Mouse (Mus musculus) neutrophil, adult 5-6 weeks (primary cell): ENCODE measurements around the gene Stx6. TPM values are rescaled to one million over a fixed set of nuclear protein-coding genes. Genes with fewer than 3 reads are reported as not detected.

Experiments
- ATAC-seq: fragments of 151-379, 151-347 bp; 2 replicates; pipeline ENCODE4 v1.8.0; 2017; ENCODE audit warnings: mild to moderate bottlenecking, moderate TSS enrichment; ENCODE audit not compliant: insufficient number of reproducible peaks, poor library complexity, low FRiP score, severe bottlenecking; ENCODE audit errors: extremely low read depth
- total RNA-seq: library from RNA; stranded (forward); fragments of 200-1000 nt; gene quantifications from 2 replicates; pipeline ENCODE4 v1.2.3, GENCODE M21; 2017

Stx6 gene
- total RNA-seq, 1 experiment from 2014 or later = 53.1 TPM

- ATAC-seq = no peak
These were observed 87.0 kb downstream of the Stx6 start for GRCm38 (mm10) chr1:155245516-155245915.

- no peak for ATAC-seq
These were observed 88.9 kb downstream of the Stx6 start for GRCm38 (mm10) chr1:155247441-155247840.

- no peak for ATAC-seq
These were observed 89.5 kb downstream of the Stx6 start for GRCm38 (mm10) chr1:155248041-155248440.

GRCm38 (mm10) chr1:155249896-155250295 lies 91.4 kb downstream of the Stx6 start:
- ATAC-seq = no peak

GRCm38 (mm10) chr1:155250531-155251135 lies 92.1 kb downstream of the Stx6 start:
- no peak for ATAC-seq

GRCm38 (mm10) chr1:155251596-155251995 lies 93.1 kb downstream of the Stx6 start:
- no peak for ATAC-seq

GRCm38 (mm10) chr1:155252631-155253121 lies 94.2 kb downstream of the Stx6 start:
- ATAC-seq = no peak

- no peak for ATAC-seq
These were observed 94.6 kb downstream of the Stx6 start for GRCm38 (mm10) chr1:155253126-155253525.

GRCm38 (mm10) chr1:155254309-155254708 lies 95.8 kb downstream of the Stx6 start:
- ATAC-seq = no peak

Other genes with a start within 250 kb of the Stx6 start
- gene Ier5, start 59.1 kb upstream of the Stx6 start, total RNA-seq = 273 and 288 TPM in 2 replicates
- 4.9 and 8.0 TPM in 2 replicates for gene Mr1, start 11.9 kb upstream of the Stx6 start, total RNA-seq
- gene BC034090, start 85.7 kb downstream of the Stx6 start, total RNA-seq = 0.37 TPM in 1 of 2 replicates, not detected in the other